ENCODE assay signal across 33 mouse cellular contexts in genomic region chr9:44004362-44004761, GRCm38 (mm10). TPM values are rescaled to one million over a fixed set of nuclear protein-coding genes. Genes with fewer than 3 reads are reported as not detected.
DNase-seq lines count a peak whose midpoint lies in the region; ATAC-seq and TF ChIP-seq lines count a peak whose summit lies in the region.
"Had no signal": no experiment of that assay in that cellular context is flagged by ENCODE, and none has a peak within 500 bp of the region (broad histone marks: within the 10 kb centered on the region; RNA-seq: fewer than 3 reads in every experiment).

No protein-coding gene starts in this region.

- H3K27me3 ChIP-seq in forebrain, embryonic 16.5 days (replicated peaks; ENCODE audit: control insufficient read depth, insufficient read depth, low read length) = no peaks in the 10 kb centered on the region
- no peaks in the 10 kb centered on the region for H3K27me3 ChIP-seq in forebrain, embryonic 11.5 days (ENCODE audit: control insufficient read depth, insufficient read depth, low read length)
- H3K27me3 ChIP-seq: embryonic facial prominence, embryonic 15.5 days; hindbrain, embryonic 12.5 days; intestine, embryonic 15.5 days; liver, embryonic 12.5 days had no signal

- H3K9ac ChIP-seq in forebrain, embryonic 16.5 days (replicated peaks; ENCODE audit: low read depth, low read length) = no peak overlapping the region
- H3K9ac ChIP-seq in forebrain, embryonic 11.5 days (ENCODE audit: low read length) = no peak overlapping the region
- H3K9ac ChIP-seq: embryonic facial prominence, embryonic 15.5 days; hindbrain, embryonic 12.5 days; intestine, embryonic 15.5 days; liver, embryonic 12.5 days; liver, postnatal 0 days had no signal

- peak overlapping the region; percentile 64 for H3K27ac ChIP-seq in forebrain, embryonic 16.5 days (ENCODE audit: low read length)
- H3K27ac ChIP-seq in forebrain, embryonic 11.5 days (ENCODE audit: low read depth, low read length) = no peak overlapping the region
- H3K27ac ChIP-seq in layer of hippocampus, adult 2 months = peak overlapping the region; percentile 46; the same call in 1 of the 2 replicates
- H3K27ac ChIP-seq: embryonic facial prominence, embryonic 10.5 days; embryonic facial prominence, embryonic 15.5 days; hindbrain, embryonic 12.5 days; hindbrain, postnatal 0 days; intestine, embryonic 15.5 days; liver, embryonic 12.5 days; stomach, postnatal 0 days had no signal

- intact Hi-C loops in left cerebral cortex, postnatal 25 days (cut with DNase I) = loop anchor here (1.0 kb wide), 1 partner anchor 39 kb away; the partner anchor contains the start of gene Thy1

- peaks cover 7% of the 10 kb centered on the region; the same call in 1 of the 2 replicates for H3K4me1 ChIP-seq in forebrain, embryonic 16.5 days (replicated peaks; ENCODE audit: control insufficient read depth, insufficient read depth, low read length)
- no peaks in the 10 kb centered on the region for H3K4me1 ChIP-seq in forebrain, embryonic 11.5 days (replicated peaks; ENCODE audit: control insufficient read depth, insufficient read depth, low read length)
- H3K4me1 ChIP-seq: embryonic facial prominence, embryonic 10.5 days; embryonic facial prominence, embryonic 15.5 days; hindbrain, embryonic 12.5 days; intestine, embryonic 15.5 days; liver, embryonic 12.5 days had no signal

- 31% methylated on average over 3 of the region's 3 CpGs for WGBS in forebrain, embryonic 16.5 days
- 88% methylated on average over 3 of the region's 3 CpGs for WGBS in forebrain, embryonic 11.5 days

- H3K36me3 ChIP-seq in forebrain, embryonic 16.5 days (ENCODE audit: control insufficient read depth, insufficient read depth) = no peaks in the 10 kb centered on the region
- no peaks in the 10 kb centered on the region for H3K36me3 ChIP-seq in forebrain, embryonic 11.5 days (ENCODE audit: control insufficient read depth, insufficient read depth, low read length)
- H3K36me3 ChIP-seq: embryonic facial prominence, embryonic 10.5 days; embryonic facial prominence, embryonic 15.5 days; hindbrain, embryonic 12.5 days; intestine, embryonic 15.5 days; liver, embryonic 12.5 days had no signal

- H3K4me3 ChIP-seq in forebrain, embryonic 16.5 days (replicated peaks; ENCODE audit: low read length) = no peak overlapping the region
- no peak overlapping the region for H3K4me3 ChIP-seq in forebrain, embryonic 11.5 days (ENCODE audit: low read depth, low read length)
- H3K4me3 ChIP-seq in layer of hippocampus, adult 2 months = no peak overlapping the region
- H3K4me3 ChIP-seq: embryonic facial prominence, embryonic 10.5 days; embryonic facial prominence, embryonic 15.5 days; hindbrain, embryonic 12.5 days; intestine, embryonic 15.5 days; liver, embryonic 12.5 days had no signal

- H3K9me3 ChIP-seq in forebrain, embryonic 16.5 days (ENCODE audit: control insufficient read depth, low read length) = no peaks in the 10 kb centered on the region
- H3K9me3 ChIP-seq in forebrain, embryonic 11.5 days (ENCODE audit: control insufficient read depth, low read length) = no peaks in the 10 kb centered on the region
- H3K9me3 ChIP-seq: embryonic facial prominence, embryonic 10.5 days; embryonic facial prominence, embryonic 15.5 days; hindbrain, embryonic 12.5 days; intestine, embryonic 15.5 days; liver, embryonic 12.5 days had no signal

- no peak for DNase-seq in forebrain, embryonic 11.5 days (ENCODE audit: low spot score)
- peak in 1 of 2 experiments; percentile 49 for DNase-seq in layer of hippocampus, adult 2 months (ENCODE audit: low spot score in 2 of 2)
- DNase-seq in layer of hippocampus, adult 11-12 months (ENCODE audit: low spot score) = no peak
- peak; percentile 23 for DNase-seq in right cerebral cortex, postnatal 25 days
- DNase-seq in right cerebral cortex, adult 2 months (ENCODE audit: low spot score in 2 of 2) = no peak
- DNase-seq in left cerebral cortex, postnatal 25 days (ENCODE audit: low spot score in 2 of 2) = peak; percentile 23 to 85
- no peak for DNase-seq in adrenal gland, adult 18-20 months (ENCODE audit: low spot score in 2 of 2)
- DNase-seq: adrenal gland, adult 2 months; adrenal gland, postnatal 36 days; cerebellum, adult 8-10 months; cerebellum, postnatal 25 days; gastrocnemius, postnatal 25 days; heart, adult 18-20 months; heart, postnatal 36 days; kidney, adult 2 months; kidney, postnatal 36 days; liver, postnatal 0 days; lung, postnatal 36 days; spleen, adult 18-20 months; thymus, adult 2 months; thymus, postnatal 36 days had no signal

- peak; percentile 52; the same call in 1 of the 2 replicates for ATAC-seq in forebrain, embryonic 16.5 days
- ATAC-seq in forebrain, embryonic 11.5 days (replicated peaks; ENCODE audit: low FRiP score) = no peak
- ATAC-seq: hindbrain, postnatal 0 days; intestine, embryonic 15.5 days; liver, embryonic 12.5 days; liver, postnatal 0 days; midbrain, embryonic 16.5 days had no signal

- TF ChIP-seq CTCF in layer of hippocampus, adult 2 months (conservative IDR thresholded peaks at IDR 0.05) = no peak

- H3K4me2 ChIP-seq in forebrain, embryonic 16.5 days (ENCODE audit: low read length) = no peak overlapping the region
- no peak overlapping the region for H3K4me2 ChIP-seq in forebrain, embryonic 11.5 days (ENCODE audit: low read depth, low read length, severe bottlenecking)
- H3K4me2 ChIP-seq: embryonic facial prominence, embryonic 15.5 days; heart, embryonic 11.5 days; hindbrain, embryonic 12.5 days; intestine, embryonic 15.5 days; liver, embryonic 12.5 days; midbrain, embryonic 11.5 days had no signal

RNA-seq across cellular contexts. Expression of gene Thy1, which starts 38.8 kb away (rescaled TPM):
- polyA plus RNA-seq in forebrain, embryonic 16.5 days (2015; fragmentation: Nextera tagmentation; extraction: Ambion mirVana) = 4.7 and 5.4 TPM in 2 replicates
- polyA plus RNA-seq in forebrain, embryonic 11.5 days (2014; fragmentation: Nextera tagmentation; extraction: Ambion mirVana) = not detected in 2 replicates
- total RNA-seq in layer of hippocampus, adult 2 months (2021) = 100 to 1,000 TPM; 854 to 892 TPM
- total RNA-seq in left cerebral cortex, postnatal 25 days (2021) = 100 to 1,000 TPM; 826 to 894 TPM
- total RNA-seq in adrenal gland, adult 18-20 months (2021) = 10 to 100 TPM; 41.2 to 44.2 TPM
- polyA plus RNA-seq: hindbrain, embryonic 12.5 days; midbrain, embryonic 11.5 days; neural tube, embryonic 11.5 days had no signal

Comparison
In these comparisons a context has a peak if more than half of its experiments do, and no peak if none do; other contexts are left out.
1. DNase-seq: peak in right cerebral cortex, postnatal 25 days (single experiment) and left cerebral cortex, postnatal 25 days (2 of 2); none in forebrain, embryonic 11.5 days (single experiment), layer of hippocampus, adult 11-12 months (single experiment), right cerebral cortex, adult 2 months (0 of 2) and adrenal gland, adult 18-20 months (0 of 2).
2. RNA of gene Thy1, which starts 38.8 kb away (total RNA-seq): 826 to 894 TPM in left cerebral cortex, postnatal 25 days and 854 to 892 TPM in layer of hippocampus, adult 2 months; 41.2 to 44.2 TPM in adrenal gland, adult 18-20 months; every median in the first group is over 10 times any median in the second.